Mouse (Mus musculus) heart, postnatal 0 days (tissue): Measurements from ENCODE around the gene Srgap1. TPM values are rescaled to one million over a fixed set of nuclear protein-coding genes. Genes with fewer than 3 reads are reported as not detected.

Experiments
- ATAC-seq: fragments of 200-750 bp; cut with Nextera tagmentation; 2 replicates; pipeline ENCODE4 v1.8.0; 2017; ENCODE audit warnings: low read depth, moderate number of reproducible peaks, moderate library complexity; ENCODE audit not compliant: insufficient read depth
- DNase-seq: peaks from one replicate; pipeline ENCODE4 v3.0.0-alpha.2; 2016; ENCODE audit warnings: low spot score
- H3K27ac ChIP-seq: fragments of 300-500 bp; sonication (generic); 2 replicates; pipeline ENCODE4 v1.5.1; 2014; ENCODE audit warnings: low read depth, mild to moderate bottlenecking
- H3K27me3 ChIP-seq: fragments of 300-500 bp; sonication (generic); 2 replicates; pipeline ENCODE4 v1.6.1; 2014; ENCODE audit warnings: low read length, mixed read lengths; ENCODE audit not compliant: control insufficient read depth, insufficient read depth
- H3K36me3 ChIP-seq: fragments of 300-500 bp; sonication (generic); replicated peaks from 2 replicates; pipeline ENCODE4 v1.6.1; 2014; ENCODE audit warnings: low read length, mixed read lengths; ENCODE audit not compliant: control insufficient read depth, insufficient read depth
- H3K4me1 ChIP-seq: fragments of 300-500 bp; sonication (generic); 2 replicates; pipeline ENCODE4 v1.6.1; 2014; ENCODE audit warnings: antibody characterized with exemption; ENCODE audit not compliant: control insufficient read depth, insufficient read depth
- H3K4me2 ChIP-seq: fragments of 300-500 bp; sonication (generic); 2 replicates; pipeline ENCODE4 v1.6.1; 2014; ENCODE audit warnings: low read depth, mild to moderate bottlenecking, low read length, moderate library complexity
- H3K4me3 ChIP-seq: fragments of 300-500 bp; sonication (generic); 2 replicates; pipeline ENCODE4 v1.5.1; 2014; ENCODE audit warnings: low read depth, low read length
- H3K9ac ChIP-seq: fragments of 300-500 bp; sonication (generic); replicated peaks from 2 replicates; pipeline ENCODE4 v1.6.1; 2014; ENCODE audit warnings: low read depth, low read length, mixed read lengths
- H3K9me3 ChIP-seq: fragments of 300-500 bp; sonication (generic); replicated peaks from 2 replicates; pipeline ENCODE4 v1.6.1; 2016; ENCODE audit warnings: low read length; ENCODE audit not compliant: control insufficient read depth
- CTCF ChIP-seq: IDR thresholded peaks from 2 replicates; pipeline ENCODE4 v1.5.1; 2016; ENCODE audit warnings: antibody characterized with exemption, control low read depth, low read depth
- EP300 ChIP-seq: IDR thresholded peaks from 2 replicates; pipeline ENCODE4 v1.6.1; 2016; ENCODE audit warnings: antibody characterized with exemption, low read depth
- whole genome bisulfite sequencing: fragments of 180-500 bp; shearing (Covaris S2); extraction: QIAGEN DNeasy Blood & Tissue Kit; methylation state at CpG from one replicate; pipeline ENCODE4 v1.1.7; 2014; 5-methylcytosine and 5-hydroxymethylcytosine counted together
- polyA plus RNA-seq: library from polyadenylated mRNA; unstranded; fragments of >200 nt; fragmentation: Nextera tagmentation; extraction: Ambion mirVana; gene quantifications from 2 replicates; pipeline ENCODE4 v1.2.1, GENCODE M21; 2015
- total RNA-seq: library from RNA; depleted of rRNA; stranded (reverse); fragments of >200 nt; gene quantifications from 2 replicates; pipeline ENCODE4 v1.2.3, GENCODE M21; 2014; ENCODE audit warnings: low replicate concordance

Srgap1 gene
- total and polyA plus RNA-seq, 2 experiments from 2014 or later = 3.4 to 5.0 TPM

DNA sequence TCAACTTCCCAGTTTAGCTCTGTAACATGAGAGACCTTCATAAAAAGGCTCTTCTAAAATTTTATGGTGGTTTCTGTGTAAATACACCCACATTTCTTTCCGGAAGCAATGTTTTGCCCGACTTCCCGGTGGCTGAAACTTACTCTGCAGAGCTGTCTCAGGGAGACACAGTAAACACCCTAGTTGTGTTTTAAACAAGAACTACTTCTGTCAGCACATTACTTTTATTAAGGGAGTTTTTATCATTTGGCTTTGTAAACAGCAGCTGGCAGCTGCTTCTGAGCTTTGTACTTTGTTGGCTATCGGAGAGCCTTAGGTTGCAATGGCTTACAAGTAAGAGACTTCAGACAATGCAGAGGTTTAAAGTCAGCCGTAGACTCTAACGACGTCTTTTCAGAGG lies 17.4 kb downstream of the Srgap1 start:
- WGBS = 51% methylated on average over 7 of the region's 7 CpGs
- Histone ChIP-seq H3K4me2 (no peak overlapping the region; the same call in 1 of the 2 replicates), H3K27ac (no peak overlapping the region)

DNA sequence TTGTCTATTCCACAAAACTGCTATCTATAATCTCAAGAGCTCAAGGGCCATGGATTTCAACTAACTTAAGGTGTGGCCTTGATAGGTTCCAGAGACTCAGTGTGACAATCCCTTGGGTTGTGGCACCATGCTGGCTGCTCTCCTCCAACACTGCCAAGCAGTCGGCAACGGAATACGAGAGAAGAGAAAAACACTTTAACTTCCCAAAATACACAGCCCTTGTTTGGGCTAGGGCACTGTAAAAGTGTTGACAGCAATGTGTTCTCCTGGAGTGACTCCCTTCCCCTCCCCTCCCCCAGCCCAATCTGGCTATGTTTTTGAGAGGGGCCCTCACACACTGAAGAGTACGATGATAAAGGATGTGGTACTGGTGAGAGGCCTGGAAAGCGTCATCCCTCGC lies 21.9 kb downstream of the Srgap1 start:
- Histone ChIP-seq H3K36me3 (peaks cover 8% of the 10 kb centered on the region), H3K9me3 (peaks cover 7% of the 10 kb centered on the region; the same call in 1 of the 2 replicates), H3K4me2 (no peak overlapping the region), H3K27me3 (peaks cover 35% of the 10 kb centered on the region), H3K4me1 (peaks cover 9% of the 10 kb centered on the region; the same call in 1 of the 2 replicates), H3K27ac (no peak overlapping the region), H3K9ac (no peak overlapping the region), H3K4me3 (no peak overlapping the region)
- ATAC-seq (peak; percentile 94), DNase-seq (peak; percentile 92)
- TF ChIP-seq EP300 = peak; percentile 93
- no peak for TF ChIP-seq CTCF
- 30% methylated on average over 6 of the region's 6 CpGs for WGBS

More for the DNA sequence above, 17.4 kb downstream of the Srgap1 start:
- Histone ChIP-seq H3K4me1 (peaks cover 7% of the 10 kb centered on the region; the same call in 1 of the 2 replicates), H3K9ac (no peak overlapping the region), H3K4me3 (no peak overlapping the region), H3K36me3 (no peaks in the 10 kb centered on the region), H3K27me3 (peaks cover 30% of the 10 kb centered on the region), H3K9me3 (no peaks in the 10 kb centered on the region)
- TF ChIP-seq CTCF = no peak
- TF ChIP-seq EP300 = no peak
- DNase-seq (no peak), ATAC-seq (no peak)

DNA sequence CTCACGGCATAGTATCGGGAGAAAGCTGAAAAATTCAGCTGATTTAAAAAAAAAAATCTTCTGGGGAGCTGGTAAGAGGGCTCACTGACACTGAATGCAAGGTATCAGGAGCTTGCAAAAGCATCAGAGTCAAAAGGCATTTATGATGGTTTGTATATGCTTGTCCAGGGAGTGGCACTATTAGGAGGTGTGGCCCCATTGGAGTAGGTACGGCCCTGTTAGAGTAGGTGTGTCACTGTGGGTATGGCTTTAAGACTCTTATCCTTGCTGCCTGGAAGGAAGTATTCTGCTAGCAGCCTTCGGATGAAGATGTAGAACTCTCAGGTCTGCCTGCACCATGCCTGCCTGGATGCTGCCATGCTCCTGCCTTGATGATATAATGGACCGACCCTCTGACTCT lies 26.2 kb downstream of the Srgap1 start:
- Histone ChIP-seq H3K27ac (no peak overlapping the region), H3K36me3 (peaks cover 8% of the 10 kb centered on the region), H3K9me3 (peaks cover 7% of the 10 kb centered on the region; the same call in 1 of the 2 replicates), H3K4me2 (no peak overlapping the region), H3K4me1 (peaks cover 34% of the 10 kb centered on the region), H3K4me3 (no peak overlapping the region), H3K27me3 (peaks cover 27% of the 10 kb centered on the region), H3K9ac (no peak overlapping the region)
- WGBS = 87% methylated on average over 5 of the region's 5 CpGs
- DNase-seq (no peak), ATAC-seq (no peak)
- no peak for TF ChIP-seq EP300

DNA sequence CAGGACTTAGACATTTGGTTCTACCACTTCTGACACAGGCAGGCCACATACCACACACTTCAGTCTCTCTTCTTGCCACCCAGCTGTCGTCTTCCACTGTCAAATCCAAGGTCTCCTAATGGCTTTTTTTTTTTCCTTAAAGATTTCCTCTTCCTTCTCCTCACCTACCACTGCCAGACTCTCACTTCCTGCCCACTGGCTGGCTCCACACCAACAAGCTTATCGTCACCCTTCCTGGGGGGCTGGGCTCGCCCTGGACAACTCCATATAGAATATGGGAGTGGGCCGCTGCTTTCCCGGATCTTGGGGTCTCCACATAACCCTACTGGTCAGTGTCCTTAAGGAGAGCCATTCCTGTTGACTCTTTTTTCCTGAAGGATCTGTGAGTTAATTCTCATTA lies 26.9 kb downstream of the Srgap1 start:
- Histone ChIP-seq H3K4me1 (peaks cover 31% of the 10 kb centered on the region), H3K9ac (no peak overlapping the region), H3K9me3 (peaks cover 7% of the 10 kb centered on the region; the same call in 1 of the 2 replicates), H3K4me3 (no peak overlapping the region), H3K4me2 (no peak overlapping the region), H3K27me3 (peaks cover 27% of the 10 kb centered on the region), H3K27ac (no peak overlapping the region), H3K36me3 (peaks cover 8% of the 10 kb centered on the region)
- 61% methylated on average over 5 of the region's 5 CpGs for WGBS
- TF ChIP-seq EP300 (no peak), CTCF (no peak)
- ATAC-seq = no peak
- no peak for DNase-seq

DNA sequence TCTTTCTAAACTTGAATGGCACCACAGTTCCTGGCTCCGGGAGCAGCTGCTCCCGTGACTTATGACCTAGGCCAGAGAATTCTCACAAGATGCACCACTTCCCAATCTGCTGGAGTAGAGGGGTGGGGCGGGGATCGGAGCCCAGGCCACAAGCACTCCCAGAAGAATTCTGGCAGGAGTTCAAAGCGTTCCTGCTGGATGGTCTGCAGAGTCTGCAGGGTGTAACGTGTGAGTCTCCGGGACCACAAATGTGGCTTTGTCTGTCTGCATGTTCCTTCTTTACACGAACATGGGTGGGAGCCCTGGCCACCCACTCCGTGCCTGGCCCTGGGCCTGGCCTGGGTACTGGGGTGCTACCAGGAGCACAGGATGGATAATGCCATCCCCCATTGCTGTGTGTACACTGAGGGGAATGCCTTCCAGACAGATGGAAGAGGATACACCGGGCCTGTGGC lies 28.5 kb downstream of the Srgap1 start:
- ATAC-seq (peak; percentile 61; the same call in 1 of the 2 replicates), DNase-seq (peak; percentile 43)
- WGBS = 16% methylated on average over 10 of the region's 10 CpGs
- Histone ChIP-seq H3K36me3 (no peaks in the 10 kb centered on the region), H3K4me3 (no peak overlapping the region), H3K4me2 (peak overlapping the region; percentile 20; the same call in 1 of the 2 replicates), H3K27ac (no peak overlapping the region), H3K9ac (no peak overlapping the region), H3K9me3 (0 out of 2 replicates have a peak, but pooled peaks cover under 1% of the 10 kb centered on the region), H3K27me3 (peaks cover 27% of the 10 kb centered on the region), H3K4me1 (peaks cover 31% of the 10 kb centered on the region)
- no peak for TF ChIP-seq CTCF
- no peak for TF ChIP-seq EP300

DNA sequence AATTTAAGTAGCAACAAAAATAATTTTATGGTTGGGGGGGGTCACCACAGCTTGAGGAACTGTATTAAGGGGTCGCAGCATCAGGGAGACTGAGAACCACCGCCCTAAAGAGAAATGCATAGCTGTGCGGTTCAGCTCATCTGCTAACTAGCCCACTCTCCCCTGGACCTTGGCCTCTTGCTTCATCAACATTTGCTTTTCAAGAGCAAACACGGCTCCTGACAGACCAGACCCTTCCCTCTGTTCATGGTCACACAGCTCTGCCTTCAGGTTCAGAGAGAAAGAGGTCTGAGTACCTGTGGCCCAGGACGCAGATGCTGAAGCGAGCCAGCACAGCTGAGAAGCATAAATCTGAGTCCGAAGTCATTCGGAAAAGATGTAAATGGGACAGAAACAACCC lies 29.4 kb downstream of the Srgap1 start:
- Histone ChIP-seq H3K9ac (no peak overlapping the region), H3K27me3 (peaks cover 26% of the 10 kb centered on the region), H3K4me2 (no peak overlapping the region), H3K4me1 (peaks cover 31% of the 10 kb centered on the region), H3K36me3 (no peaks in the 10 kb centered on the region), H3K9me3 (no peaks in the 10 kb centered on the region), H3K4me3 (no peak overlapping the region), H3K27ac (no peak overlapping the region)
- 95% methylated on average over 8 of the region's 8 CpGs for WGBS
- ATAC-seq (no peak), DNase-seq (no peak)
- TF ChIP-seq CTCF (no peak), EP300 (no peak)
